Mouse (Mus musculus): Measurements from ENCODE around the gene Ing2. TPM values are rescaled to one million over a fixed set of nuclear protein-coding genes. Genes with fewer than 3 reads are reported as not detected.

The Ing2 gene
- polyA plus RNA-seq (2015; fragmentation: Nextera tagmentation; extraction: Ambion mirVana) = 11.8 and 12.0 TPM in 2 replicates

DNA sequence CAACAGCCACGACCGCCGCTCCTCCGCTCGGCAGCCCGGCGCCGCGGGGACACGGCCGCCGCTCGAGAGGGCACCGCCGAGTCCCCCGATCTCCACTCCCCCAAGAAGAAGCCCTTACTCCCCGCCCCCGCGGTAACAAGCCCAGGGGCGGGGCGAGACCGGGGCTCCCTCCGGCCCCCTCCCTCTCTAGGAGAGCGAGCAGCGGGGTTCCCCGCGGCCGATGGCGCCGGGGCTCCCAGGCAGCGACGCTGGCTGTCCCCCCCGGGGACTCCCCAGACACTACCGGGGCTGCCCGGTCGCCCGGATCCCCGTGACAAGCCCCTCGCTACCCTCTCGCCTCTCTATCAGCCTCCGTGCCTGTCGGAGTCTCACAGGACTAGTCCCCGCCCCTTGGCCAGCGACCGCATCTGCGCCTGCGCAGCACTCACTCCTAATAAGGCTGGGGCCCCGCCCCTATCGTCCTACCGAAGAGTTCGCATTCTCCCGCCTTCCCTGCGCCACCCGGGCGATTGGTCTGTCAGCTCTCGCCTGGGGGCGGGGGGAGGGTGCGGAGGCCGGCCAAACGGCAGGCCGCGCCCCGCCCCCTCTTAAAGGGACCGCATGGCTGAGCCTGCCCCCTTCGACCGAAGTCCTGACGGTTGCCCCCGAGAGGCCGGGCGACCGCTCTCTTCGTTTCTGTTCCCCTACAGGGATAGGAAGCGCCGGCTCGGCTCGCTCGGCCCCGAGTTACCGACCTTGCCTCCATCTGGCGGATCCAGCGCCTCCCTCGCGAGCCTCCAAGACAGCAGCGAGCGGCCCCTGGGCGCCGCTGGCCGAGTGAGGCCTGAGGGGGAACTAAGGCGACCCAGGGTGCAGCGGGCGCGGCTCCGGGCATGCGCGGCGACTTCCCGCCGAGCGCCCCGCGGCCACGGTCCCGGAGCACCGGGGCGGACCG is at the start of gene Ing2:
Gene Ing2 (minus strand): TSS at position 780 of the 934 bp plus-strand sequence.

GRCm38 (mm10) chr8:47713761-47714745 is 38.7 kb upstream of the Ing2 start, which contains the start of gene Cdkn2aip:
TSS of gene Cdkn2aip (minus strand) at chr8:47713932.

Other genes with a start within 250 kb of the Ing2 start
- gene Stox2, start 229.2 kb downstream of the Ing2 start, polyA plus RNA-seq (2015; fragmentation: Nextera tagmentation; extraction: Ambion mirVana) = 1.1 and 1.5 TPM in 2 replicates
- gene Trappc11, start 142.1 kb downstream of the Ing2 start, polyA plus RNA-seq (2015; fragmentation: Nextera tagmentation; extraction: Ambion mirVana) = 10.2 and 12.1 TPM in 2 replicates
- gene Rwdd4a, start 141.9 kb downstream of the Ing2 start, polyA plus RNA-seq (2015; fragmentation: Nextera tagmentation; extraction: Ambion mirVana) = 26.4 and 26.9 TPM in 2 replicates
- 17.4 and 19.0 TPM in 2 replicates for gene Cdkn2aip, start 38.4 kb upstream of the Ing2 start, polyA plus RNA-seq (2015; fragmentation: Nextera tagmentation; extraction: Ambion mirVana)
- gene Cldn24, start 146.6 kb upstream of the Ing2 start, polyA plus RNA-seq (2015; fragmentation: Nextera tagmentation; extraction: Ambion mirVana) = not detected in 2 replicates
- gene Cldn22, start 148.9 kb upstream of the Ing2 start, polyA plus RNA-seq (2015; fragmentation: Nextera tagmentation; extraction: Ambion mirVana) = not detected in 2 replicates